22 mouse cellular contexts compared by ENCODE assay signal in genomic region chr6:112909711-112910110, GRCm38 (mm10). TPM values are rescaled to one million over a fixed set of nuclear protein-coding genes. Genes with fewer than 3 reads are reported as not detected.
DNase-seq lines count a peak whose midpoint lies in the region; ATAC-seq and TF ChIP-seq lines count a peak whose summit lies in the region.
"Had no signal": no experiment of that assay in that cellular context is flagged by ENCODE, and none has a peak within 500 bp of the region (broad histone marks: within the 10 kb centered on the region; RNA-seq: fewer than 3 reads in every experiment).

No protein-coding gene starts in this region.

- no peak overlapping the region for H3K4me3 ChIP-seq in C2C12 (ENCODE audit: insufficient read depth, poor library complexity, severe bottlenecking)
- no peak overlapping the region for H3K4me3 ChIP-seq in embryonic facial prominence, embryonic 14.5 days (ENCODE audit: low read depth, low read length)
- H3K4me3 ChIP-seq in olfactory bulb, adult 2 months (ENCODE audit: insufficient read depth, low read depth, low read length): no peak overlapping the region
- H3K4me3 ChIP-seq in lung, postnatal 0 days (ENCODE audit: low read depth, low read length): no peak overlapping the region
- H3K4me3 ChIP-seq: embryonic facial prominence, embryonic 13.5 days; forebrain, embryonic 13.5 days; forebrain, embryonic 15.5 days had no signal

- H3K27ac ChIP-seq in embryonic facial prominence, embryonic 14.5 days (replicated peaks; ENCODE audit: low read depth, low read length): no peak overlapping the region
- 0 out of 2 replicates have a peak overlapping the region, but pooled peaks have one; percentile 27 for H3K27ac ChIP-seq in olfactory bulb, adult 2 months (ENCODE audit: insufficient read depth, low read depth, low read length)
- H3K27ac ChIP-seq in lung, postnatal 0 days (ENCODE audit: low read length): no peak overlapping the region
- H3K27ac ChIP-seq: embryonic facial prominence, embryonic 13.5 days; forebrain, embryonic 13.5 days; forebrain, embryonic 15.5 days had no signal

- H3K9ac ChIP-seq in embryonic facial prominence, embryonic 14.5 days (ENCODE audit: low read depth, low read length): no peak overlapping the region
- no peak overlapping the region for H3K9ac ChIP-seq in lung, postnatal 0 days (replicated peaks; ENCODE audit: low read depth)
- H3K9ac ChIP-seq: embryonic facial prominence, embryonic 13.5 days; forebrain, embryonic 13.5 days; forebrain, embryonic 15.5 days; forebrain, postnatal 0 days had no signal

- no peak for ATAC-seq in embryonic facial prominence, embryonic 14.5 days (ENCODE audit: low read depth)
- ATAC-seq in lung, postnatal 0 days: no peak
- ATAC-seq: forebrain, embryonic 13.5 days; forebrain, embryonic 15.5 days; forebrain, postnatal 0 days had no signal

- 52% methylated on average over 2 of the region's 2 CpGs for WGBS in embryonic facial prominence, embryonic 14.5 days
- 43% methylated on average over 2 of the region's 2 CpGs for WGBS in olfactory bulb, adult 2 months
- 76% methylated on average over 2 of the region's 2 CpGs for WGBS in lung, postnatal 0 days

- no peaks in the 10 kb centered on the region; the same call in 1 of the 2 replicates for H3K4me1 ChIP-seq in embryonic facial prominence, embryonic 14.5 days (ENCODE audit: control insufficient read depth, insufficient read depth, low read length)
- H3K4me1 ChIP-seq in olfactory bulb, adult 2 months (ENCODE audit: control insufficient read depth, insufficient read depth, low read length): no peaks in the 10 kb centered on the region; the same call in 1 of the 2 replicates
- no peaks in the 10 kb centered on the region for H3K4me1 ChIP-seq in lung, postnatal 0 days (ENCODE audit: insufficient read depth, low read depth, low read length)

- no peak for TF ChIP-seq POLR2A in olfactory bulb, adult 2 months (IDR thresholded peaks at IDR 0.05; ENCODE audit: insufficient read depth, low read depth, low read length)

- H3K4me2 ChIP-seq in embryonic facial prominence, embryonic 14.5 days (ENCODE audit: low read depth, low read length): no peak overlapping the region
- no peak overlapping the region for H3K4me2 ChIP-seq in lung, postnatal 0 days (replicated peaks; ENCODE audit: low read depth, low read length)
- H3K4me2 ChIP-seq: embryonic facial prominence, embryonic 13.5 days; forebrain, embryonic 13.5 days; forebrain, embryonic 15.5 days had no signal

- peak; percentile 92 for DNase-seq in 3T3-L1 (ENCODE audit: low read depth, low spot score)
- peak; percentile 48 for DNase-seq in embryonic facial prominence, embryonic 14.5 days (ENCODE audit: low spot score)
- DNase-seq in lung, postnatal 0 days (ENCODE audit: low spot score): no peak
- no peak for DNase-seq in heart, adult 9 months (ENCODE audit: low spot score in 2 of 2)
- no peak for DNase-seq in c-Kit-positive CD71-positive TER-119-positive erythroid progenitor cells, embryonic 14.5 days (ENCODE audit: low spot score)
- DNase-seq: adrenal gland, adult 2 months; adrenal gland, postnatal 10 days; adrenal gland, postnatal 25 days; B cell, adult 2 months; cerebellum, adult 11 months; cerebellum, adult 18-20 months; cerebellum, adult 8-10 months; cerebellum, adult 9-11 months; cerebellum, postnatal 14 days; cerebellum, postnatal 36 days; embryo, embryonic 11 days; forebrain, postnatal 0 days had no signal

- no peak for TF ChIP-seq CTCF in C2C12 (IDR thresholded peaks at IDR 0.05; ENCODE audit: control insufficient read depth, insufficient read depth, insufficient read length)
- no peak for TF ChIP-seq CTCF in olfactory bulb, adult 2 months (IDR thresholded peaks at IDR 0.05; ENCODE audit: insufficient read depth, low read depth, low read length)
- TF ChIP-seq CTCF in lung, postnatal 0 days (IDR thresholded peaks at IDR 0.05): no peak

- no peaks in the 10 kb centered on the region for H3K27me3 ChIP-seq in C2C12 (ENCODE audit: control insufficient read depth, insufficient read depth, insufficient read length)
- H3K27me3 ChIP-seq in embryonic facial prominence, embryonic 14.5 days (replicated peaks; ENCODE audit: control insufficient read depth, insufficient read depth, low read length): no peaks in the 10 kb centered on the region
- H3K27me3 ChIP-seq in lung, postnatal 0 days (replicated peaks; ENCODE audit: insufficient read depth, low read length): no peaks in the 10 kb centered on the region
- H3K27me3 ChIP-seq: embryonic facial prominence, embryonic 13.5 days; forebrain, embryonic 13.5 days; forebrain, embryonic 15.5 days had no signal

- no peaks in the 10 kb centered on the region for H3K79me2 ChIP-seq in C2C12 (ENCODE audit: control insufficient read depth, insufficient read depth)

- H3ac ChIP-seq in C2C12 (ENCODE audit: control insufficient read depth, insufficient read length, low read depth): no peak overlapping the region

- TF ChIP-seq EP300 in lung, postnatal 0 days (IDR thresholded peaks at IDR 0.05): no peak

- no peaks in the 10 kb centered on the region for H3K36me3 ChIP-seq in C2C12 (ENCODE audit: control insufficient read depth, insufficient read depth)
- H3K36me3 ChIP-seq in embryonic facial prominence, embryonic 14.5 days (ENCODE audit: control insufficient read depth, insufficient read depth, low read length): no peaks in the 10 kb centered on the region
- no peaks in the 10 kb centered on the region for H3K36me3 ChIP-seq in lung, postnatal 0 days (ENCODE audit: insufficient read depth, low read length)
- H3K36me3 ChIP-seq: embryonic facial prominence, embryonic 13.5 days; forebrain, embryonic 15.5 days had no signal

- no peaks in the 10 kb centered on the region for H3K9me3 ChIP-seq in embryonic facial prominence, embryonic 14.5 days (ENCODE audit: control insufficient read depth, low read length)
- no peaks in the 10 kb centered on the region for H3K9me3 ChIP-seq in lung, postnatal 0 days (ENCODE audit: low read length)
- H3K9me3 ChIP-seq: embryonic facial prominence, embryonic 13.5 days; forebrain, embryonic 13.5 days; forebrain, embryonic 15.5 days had no signal

- H3K79me3 ChIP-seq in C2C12 (ENCODE audit: low read depth): no peaks in the 10 kb centered on the region

TF ChIP-seq in C2C12, 6 proteins besides CTCF, POLR2A, EP300 and RAD21:
- TF ChIP-seq MYOD1 (IDR thresholded peaks at IDR 0.05; ENCODE audit: control insufficient read depth, insufficient read length, low read depth) (peak; percentile 19), CEBPB (IDR thresholded peaks at IDR 0.05; ENCODE audit: low read depth) (no peak)

RNA-seq across cellular contexts. Expression of gene Srgap3, which starts 37.4 kb away (rescaled TPM):
- polyA plus RNA-seq in C2C12 (2012; fragmentation: generic; extraction: Trizol): 4.6 TPM
- 8.4 and 8.9 TPM in 2 replicates for polyA plus RNA-seq in embryonic facial prominence, embryonic 14.5 days (2014; fragmentation: Nextera tagmentation; extraction: Ambion mirVana)
- 68.5 and 77.3 TPM in 2 replicates for polyA plus RNA-seq in olfactory bulb, adult 2 months (2012; ENCODE audit: insufficient read depth, insufficient read length, low replicate concordance, missing spikeins)
- polyA plus RNA-seq in lung, postnatal 0 days (2015; fragmentation: Nextera tagmentation; extraction: Ambion mirVana): 0.30 and 0.35 TPM in 2 replicates

Comparison
In these comparisons a context has a peak if more than half of its experiments do, and no peak if none do; other contexts are left out.
1. DNase-seq: peak in 3T3-L1 (single experiment) and embryonic facial prominence, embryonic 14.5 days (single experiment); none in lung, postnatal 0 days (single experiment), heart, adult 9 months (0 of 2) and c-Kit-positive CD71-positive TER-119-positive erythroid progenitor cells, embryonic 14.5 days (single experiment).